In the genomic region with DNA sequence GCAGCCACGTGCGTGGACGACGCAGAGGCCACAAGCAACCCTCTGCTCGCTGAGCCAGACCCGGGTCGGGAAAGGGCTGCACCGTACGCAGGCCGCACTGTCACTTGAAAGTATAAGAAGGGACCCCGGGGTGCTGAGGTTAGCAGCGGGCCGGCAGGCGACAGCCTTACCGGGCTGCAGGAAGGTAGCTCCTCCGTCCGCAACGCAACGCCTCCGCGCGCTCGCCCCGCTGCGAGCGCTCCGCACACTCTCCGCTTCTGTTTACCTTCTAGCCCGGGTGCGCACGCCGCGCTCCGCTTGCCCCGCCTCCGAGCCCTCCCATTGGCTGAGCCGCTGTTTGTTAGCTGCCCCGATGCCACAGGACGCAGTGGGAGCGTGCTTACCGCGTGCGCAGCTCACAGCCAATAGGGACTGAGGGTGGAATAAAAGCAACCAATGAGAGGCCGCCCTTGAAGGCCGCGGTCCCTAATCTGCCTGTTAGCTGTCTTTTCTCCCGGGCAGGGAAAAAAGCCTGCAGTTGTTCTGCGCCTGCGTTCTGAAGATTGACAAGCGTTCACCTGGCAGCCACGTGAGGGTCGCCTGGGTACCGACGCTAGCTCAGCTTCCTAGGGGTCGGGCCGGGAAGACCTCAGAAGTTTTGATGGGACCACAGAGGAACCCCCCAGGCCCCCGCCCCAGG, we compare ENCODE assay signal across 8 mouse cellular contexts. TPM values are rescaled to one million over a fixed set of nuclear protein-coding genes. Genes with fewer than 3 reads are reported as not detected.
A peak's percentile ranks its signal among the peaks of the same experiment; 100 is the strongest.
DNase-seq lines count a peak whose midpoint lies in the region; ATAC-seq and TF ChIP-seq lines count a peak whose summit lies in the region.

No protein-coding gene starts in this region.

- H3K4me2 ChIP-seq in embryonic facial prominence, embryonic 13.5 days: peak overlapping the region; percentile 91
- peak overlapping the region; percentile 96 for H3K4me2 ChIP-seq in limb, embryonic 13.5 days (replicated peaks)
- H3K4me2 ChIP-seq in midbrain, embryonic 16.5 days (ENCODE audit: low read length): peak overlapping the region; percentile 93

- under 1% methylated on average over 57 of the region's 57 CpGs for WGBS in embryonic facial prominence, embryonic 13.5 days
- whole genome bisulfite sequencing in heart, adult 2 months: under 1% methylated on average over 57 of the region's 57 CpGs
- 1% methylated on average over 57 of the region's 57 CpGs for WGBS in limb, embryonic 13.5 days
- under 1% methylated on average over 57 of the region's 57 CpGs for WGBS in midbrain, embryonic 16.5 days

- peak overlapping the region; percentile 69 for H3K9ac ChIP-seq in embryonic facial prominence, embryonic 13.5 days
- H3K9ac ChIP-seq in heart, adult 2 months (ENCODE audit: low read depth, low read length): peak overlapping the region; percentile 74
- peak overlapping the region; percentile 63 for H3K9ac ChIP-seq in limb, embryonic 13.5 days
- peak overlapping the region; percentile 42 for H3K9ac ChIP-seq in midbrain, embryonic 16.5 days (ENCODE audit: low read depth, low read length)

- TF ChIP-seq CTCF in heart, adult 2 months (IDR thresholded peaks at IDR 0.05): no peak

- TF ChIP-seq EP300 in heart, adult 2 months (IDR thresholded peaks at IDR 0.05; ENCODE audit: insufficient read depth, low read depth, low read length): 0 out of 2 replicates have a peak, but pooled peaks have one; percentile 13

- TF ChIP-seq POLR2A in heart, adult 2 months (IDR thresholded peaks at IDR 0.05; ENCODE audit: insufficient read depth, low read depth, low read length): peak; percentile 95

- H3K36me3 ChIP-seq in embryonic facial prominence, embryonic 13.5 days: no peaks in the 10 kb centered on the region
- no peaks in the 10 kb centered on the region for H3K36me3 ChIP-seq in heart, adult 2 months (ENCODE audit: control insufficient read depth, insufficient read depth, low read length)
- no peaks in the 10 kb centered on the region for H3K36me3 ChIP-seq in limb, embryonic 13.5 days
- no peaks in the 10 kb centered on the region for H3K36me3 ChIP-seq in midbrain, embryonic 16.5 days (ENCODE audit: control insufficient read depth, insufficient read depth, low read length)

- H3K9me3 ChIP-seq in embryonic facial prominence, embryonic 13.5 days: no peaks in the 10 kb centered on the region
- H3K9me3 ChIP-seq in limb, embryonic 13.5 days: no peaks in the 10 kb centered on the region
- H3K9me3 ChIP-seq in midbrain, embryonic 16.5 days (replicated peaks; ENCODE audit: control insufficient read depth, low read length, poor library complexity, severe bottlenecking): no peaks in the 10 kb centered on the region

- H3K4me1 ChIP-seq in embryonic facial prominence, embryonic 13.5 days: peaks cover 15% of the 10 kb centered on the region
- H3K4me1 ChIP-seq in heart, adult 2 months (ENCODE audit: control insufficient read depth, insufficient read depth, low read length): no peaks in the 10 kb centered on the region; the same call in 1 of the 2 replicates
- peaks cover 13% of the 10 kb centered on the region for H3K4me1 ChIP-seq in limb, embryonic 13.5 days
- peaks cover 9% of the 10 kb centered on the region for H3K4me1 ChIP-seq in midbrain, embryonic 16.5 days (ENCODE audit: control insufficient read depth, insufficient read depth, low read length)

- peak overlapping the region; percentile 71 for H3K4me3 ChIP-seq in embryonic facial prominence, embryonic 13.5 days
- H3K4me3 ChIP-seq in heart, adult 2 months: peak overlapping the region; percentile 85
- peak overlapping the region; percentile 72 for H3K4me3 ChIP-seq in limb, embryonic 13.5 days
- peak overlapping the region; percentile 54 for H3K4me3 ChIP-seq in midbrain, embryonic 16.5 days (ENCODE audit: low read depth, low read length)

- peak; percentile 99 for ATAC-seq in embryonic facial prominence, embryonic 13.5 days (ENCODE audit: insufficient number of reproducible peaks, insufficient read depth, low FRiP score, low TSS enrichment, low read depth)
- ATAC-seq in limb, embryonic 13.5 days (ENCODE audit: low FRiP score, low read depth): peak; percentile 100
- ATAC-seq in midbrain, embryonic 16.5 days: peak; percentile 100

- H3K79me2 ChIP-seq in heart, adult 2 months (replicated peaks; ENCODE audit: control insufficient read depth, insufficient read depth, low read length): no peaks in the 10 kb centered on the region

- H3K27ac ChIP-seq in embryonic facial prominence, embryonic 13.5 days: no peak overlapping the region
- H3K27ac ChIP-seq in heart, adult 2 months: peak overlapping the region; percentile 84
- no peak overlapping the region for H3K27ac ChIP-seq in limb, embryonic 13.5 days
- H3K27ac ChIP-seq in midbrain, embryonic 16.5 days (ENCODE audit: low read length): no peak overlapping the region

- intact Hi-C loops in heart, adult 2 months (cut with DNase I): loop anchor here (2.0 kb wide), 1 partner anchor 21 kb away; no protein-coding TSS in a partner anchor

- H3K27me3 ChIP-seq in embryonic facial prominence, embryonic 13.5 days: peaks cover 12% of the 10 kb centered on the region
- no peaks in the 10 kb centered on the region for H3K27me3 ChIP-seq in heart, adult 2 months (ENCODE audit: control insufficient read depth, insufficient read depth, low read length)
- peaks cover 14% of the 10 kb centered on the region; the same call in 1 of the 2 replicates for H3K27me3 ChIP-seq in limb, embryonic 13.5 days
- H3K27me3 ChIP-seq in midbrain, embryonic 16.5 days (ENCODE audit: control insufficient read depth, insufficient read depth, low read depth, low read length): peaks cover 11% of the 10 kb centered on the region; the same call in 1 of the 2 replicates

- peak; percentile 97 for DNase-seq in 3134 (ENCODE audit: extremely low read depth, insufficient read length, low spot score)
- peak; percentile 99 for DNase-seq in adrenal gland, postnatal 36 days
- peak; percentile 98 to 99 for DNase-seq in heart, adult 2 months
- peak; percentile 99 for DNase-seq in kidney, adult 8-10 months
- DNase-seq in spleen, postnatal 10 days (ENCODE audit: low spot score in 2 of 2): peak; percentile 92 to 98

RNA-seq across cellular contexts. Expression of a gene that starts 3.6 kb away (rescaled TPM):
- 100 to 1,000 TPM; 284 to 434 TPM for total RNA-seq in adrenal gland, postnatal 36 days (2021)
- polyA plus RNA-seq in embryonic facial prominence, embryonic 13.5 days (2015; fragmentation: Nextera tagmentation; extraction: Ambion mirVana): 4.1 and 5.3 TPM in 2 replicates
- 100 to 1,000 TPM; 783 to 919 TPM for total RNA-seq in heart, adult 2 months (2021)
- 468 and 899 TPM in 2 replicates for polyA plus RNA-seq in heart, adult 2 months (2012; rRNA removed)
- polyA plus RNA-seq in limb, embryonic 13.5 days (2015; fragmentation: Nextera tagmentation; extraction: Ambion mirVana): 5.7 and 7.8 TPM in 2 replicates
- 2.7 and 3.2 TPM in 2 replicates for polyA plus RNA-seq in midbrain, embryonic 16.5 days (2015; fragmentation: Nextera tagmentation; extraction: Ambion mirVana)

Comparison
In these comparisons a context has a peak if more than half of its experiments do, and no peak if none do; other contexts are left out.
1. RNA of a gene that starts 3.6 kb away (polyA plus RNA-seq): 468 to 899 TPM in heart, adult 2 months; 5.7 to 7.8 TPM in limb, embryonic 13.5 days, 4.1 to 5.3 TPM in embryonic facial prominence, embryonic 13.5 days and 2.7 to 3.2 TPM in midbrain, embryonic 16.5 days; every median in the first group is over 10 times any median in the second.
2. Peak in every context shown above with its lines, with median percentiles within 50 percentile points of each other: DNase-seq, ATAC-seq, H3K4me2 ChIP-seq, H3K4me3 ChIP-seq and H3K9ac ChIP-seq.